Mouse (Mus musculus) midbrain, embryonic 14.5 days (tissue): ENCODE measurements around the gene Katna1. TPM values are rescaled to one million over a fixed set of nuclear protein-coding genes. Genes with fewer than 3 reads are reported as not detected.

ENCODE experiments used
- ATAC-seq: fragments of 200-750 bp; cut with Nextera tagmentation; 2 replicates; pipeline ENCODE4 v1.8.0; 2017; ENCODE audit warnings: moderate number of reproducible peaks, moderate library complexity; ENCODE audit not compliant: low FRiP score, low TSS enrichment
- DNase-seq: peaks from one replicate; pipeline ENCODE4 v3.0.0-alpha.2; 2015
- H3K27ac ChIP-seq: fragments of 300-500 bp; sonication (generic); replicated peaks from 2 replicates; pipeline ENCODE4 v1.5.1; 2014; ENCODE audit warnings: mild to moderate bottlenecking, low read depth, low read length, moderate library complexity
- H3K27me3 ChIP-seq: fragments of 300-500 bp; sonication (generic); 2 replicates; pipeline ENCODE4 v1.6.1; 2014; ENCODE audit warnings: low read length, control low read depth, mixed read lengths; ENCODE audit not compliant: control insufficient read depth, insufficient read depth
- H3K36me3 ChIP-seq: fragments of 300-500 bp; sonication (generic); 2 replicates; pipeline ENCODE4 v1.6.1; 2014; ENCODE audit warnings: low read length, control low read depth; ENCODE audit not compliant: control insufficient read depth, insufficient read depth
- H3K4me1 ChIP-seq: fragments of 300-500 bp; sonication (generic); 2 replicates; pipeline ENCODE4 v1.6.1; 2014; ENCODE audit warnings: mild to moderate bottlenecking, antibody characterized with exemption, low read length, control low read depth; ENCODE audit not compliant: control insufficient read depth, insufficient read depth
- H3K4me2 ChIP-seq: fragments of 300-500 bp; sonication (generic); 2 replicates; pipeline ENCODE4 v1.6.1; 2014; ENCODE audit warnings: mild to moderate bottlenecking, low read length, moderate library complexity
- H3K4me3 ChIP-seq: fragments of 300-500 bp; sonication (generic); replicated peaks from 2 replicates; pipeline ENCODE4 v1.5.1; 2014; ENCODE audit warnings: low read depth, low read length
- H3K9ac ChIP-seq: fragments of 300-500 bp; sonication (generic); replicated peaks from 2 replicates; pipeline ENCODE4 v1.6.1; 2014; ENCODE audit warnings: mild to moderate bottlenecking, low read length, moderate library complexity
- H3K9me3 ChIP-seq: fragments of 300-500 bp; sonication (generic); 2 replicates; pipeline ENCODE4 v1.6.1; 2016; ENCODE audit warnings: low read length, control low read depth, mixed read lengths; ENCODE audit not compliant: control insufficient read depth
- WGBS: fragments of 180-500 bp; shearing (Covaris S2); extraction: QIAGEN DNeasy Blood & Tissue Kit; methylation state at CpG from one replicate; pipeline ENCODE4 v1.1.7; 2014; 5-methylcytosine and 5-hydroxymethylcytosine counted together
- polyA plus RNA-seq: library from polyadenylated mRNA; unstranded; fragments of >200 nt; fragmentation: Nextera tagmentation; extraction: Ambion mirVana; gene quantifications from 2 replicates; pipeline ENCODE4 v1.2.1, GENCODE M21; 2014

The Katna1 gene
- polyA plus RNA-seq = 24.6 and 33.4 TPM in 2 replicates

DNA sequence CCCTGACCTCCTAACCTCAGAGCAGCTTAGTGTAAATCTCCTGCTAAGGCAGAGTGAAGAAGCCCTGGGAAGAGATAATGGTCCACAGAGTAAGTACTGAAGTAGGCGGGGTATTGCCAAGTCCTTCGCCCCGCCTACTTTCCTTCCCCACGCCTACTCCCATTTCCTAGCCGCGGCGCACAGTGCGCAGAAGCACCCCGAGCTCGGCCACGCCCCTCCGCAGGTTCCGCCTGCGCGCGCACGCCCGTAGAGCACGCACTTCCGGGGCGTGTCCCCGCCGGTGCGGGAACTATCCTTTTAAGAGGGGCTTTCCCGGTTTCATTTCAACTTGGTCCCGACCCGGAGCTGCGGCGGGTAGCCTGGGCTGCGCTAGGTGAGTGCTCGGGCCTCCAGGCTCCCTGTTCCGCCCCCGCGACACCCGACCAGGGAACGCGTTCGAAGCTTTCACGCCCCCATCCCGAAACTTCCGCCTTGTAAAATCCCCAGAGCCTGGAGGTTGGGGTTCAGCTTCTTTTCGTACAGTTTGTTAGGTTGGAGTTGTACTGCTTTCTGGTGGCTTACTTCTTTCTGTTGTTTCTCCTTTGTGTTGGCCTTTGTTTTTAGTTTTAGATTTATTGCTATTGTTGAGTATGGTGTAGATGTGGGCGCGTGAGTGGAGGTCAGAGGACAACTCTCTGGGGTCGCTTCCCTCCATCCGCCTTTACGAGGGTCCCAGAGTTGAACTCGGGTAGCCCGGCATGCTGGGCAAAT lies at the start of gene Katna1:
TSS of gene Katna1 (plus strand) at position 250 of the 750 bp plus-strand sequence.
- Histone ChIP-seq H3K9me3 (no peaks in the 10 kb centered on the region), H3K36me3 (no peaks in the 10 kb centered on the region), H3K9ac (peak within 1 kb of the TSS; percentile 63), H3K27me3 (no peaks in the 10 kb centered on the region), H3K4me3 (peak within 1 kb of the TSS; percentile 60), H3K27ac (peak within 1 kb of the TSS; percentile 53), H3K4me2 (peak within 1 kb of the TSS; percentile 76), H3K4me1 (no peaks in the 10 kb centered on the region; the same call in 1 of the 2 replicates)
- peak; percentile 97 for DNase-seq
- peak; percentile 99 for ATAC-seq
- WGBS = under 1% methylated on average over 49 of the region's 49 CpGs

DNA sequence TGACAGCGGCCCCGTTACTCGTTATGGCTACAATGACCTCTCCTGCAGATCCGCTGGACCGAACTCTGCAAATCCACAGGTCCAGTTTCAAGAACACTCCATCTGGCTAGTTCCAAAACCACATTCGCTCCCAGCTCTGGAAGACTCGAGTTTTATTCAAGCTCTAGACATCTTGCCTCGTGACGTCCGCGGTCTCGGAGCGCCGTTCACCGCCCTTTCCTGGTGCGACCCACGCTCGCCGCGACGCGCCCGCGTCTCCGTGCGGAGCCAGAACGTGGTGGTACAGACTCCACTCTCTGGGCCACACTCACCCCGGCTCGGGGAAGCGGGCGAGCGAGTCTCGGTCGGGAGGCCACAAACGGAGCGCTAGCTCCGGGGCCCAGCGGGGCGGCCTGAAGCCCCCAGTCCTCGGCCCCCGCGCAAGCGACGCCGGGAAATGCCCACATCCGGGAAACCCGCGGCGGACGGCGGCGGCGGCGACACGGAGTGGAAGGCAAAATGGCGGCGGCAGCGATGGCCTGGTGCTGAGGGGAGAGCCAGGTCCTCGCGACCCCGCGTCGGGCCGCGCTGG lies 45.0 kb upstream of the Katna1 start, which contains the start of the genes Pcmt1 and Lats1:
TSS of gene Pcmt1 (minus strand) at position 406 of the 571 bp plus-strand sequence.
TSS of gene Lats1 (plus strand) at position 484 of the 571 bp plus-strand sequence.
- Histone ChIP-seq H3K27ac (peak within 1 kb of the TSS; percentile 97), H3K4me2 (peak within 1 kb of the TSS; percentile 87), H3K36me3 (peaks cover 34% of the 10 kb centered on the region), H3K4me3 (peak within 1 kb of the TSS; percentile 95), H3K4me1 (peaks cover 31% of the 10 kb centered on the region), H3K9me3 (no peaks in the 10 kb centered on the region), H3K9ac (peak within 1 kb of the TSS; percentile 99), H3K27me3 (no peaks in the 10 kb centered on the region)
- WGBS = under 1% methylated on average over 64 of the region's 65 CpGs
- DNase-seq (peak; percentile 94), ATAC-seq (peak; percentile 91)

DNA sequence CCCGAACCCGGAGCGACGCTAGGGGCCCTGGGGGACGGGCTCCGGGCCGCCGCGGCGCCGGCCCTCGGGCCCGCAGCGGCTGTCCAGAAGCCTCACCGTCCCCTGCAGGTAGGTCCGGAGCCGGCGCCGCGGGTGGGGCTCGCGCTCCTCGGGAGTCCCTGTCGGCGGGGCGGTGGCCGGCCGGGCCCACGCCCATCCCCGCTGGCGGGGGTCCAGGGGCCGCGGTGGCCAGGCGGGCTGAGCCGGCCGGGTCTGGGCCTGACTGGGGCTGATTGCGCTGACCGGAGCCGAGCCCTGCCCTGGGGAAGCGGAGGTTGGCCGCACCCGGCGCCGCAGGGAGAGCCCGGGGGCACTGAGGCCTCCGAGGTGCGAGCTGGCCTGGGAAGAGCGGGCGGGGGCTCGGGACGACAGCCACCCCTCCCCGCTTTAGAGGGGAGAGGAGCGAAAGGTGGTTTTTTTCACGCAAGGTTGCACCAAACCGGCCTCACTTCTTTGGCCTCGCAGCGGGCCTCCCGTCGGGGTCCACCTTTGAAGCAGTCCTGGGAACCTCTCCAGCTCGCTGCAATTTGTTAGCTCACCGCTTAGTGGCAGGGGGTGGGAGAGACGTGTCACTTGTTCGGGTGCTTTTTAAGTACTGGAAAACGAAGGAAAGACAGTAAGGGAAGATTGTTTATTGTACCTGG lies 44.3 kb upstream of the Katna1 start:
- under 1% methylated on average over 60 of the region's 64 CpGs for WGBS
- ATAC-seq = peak; percentile 83

DNA sequence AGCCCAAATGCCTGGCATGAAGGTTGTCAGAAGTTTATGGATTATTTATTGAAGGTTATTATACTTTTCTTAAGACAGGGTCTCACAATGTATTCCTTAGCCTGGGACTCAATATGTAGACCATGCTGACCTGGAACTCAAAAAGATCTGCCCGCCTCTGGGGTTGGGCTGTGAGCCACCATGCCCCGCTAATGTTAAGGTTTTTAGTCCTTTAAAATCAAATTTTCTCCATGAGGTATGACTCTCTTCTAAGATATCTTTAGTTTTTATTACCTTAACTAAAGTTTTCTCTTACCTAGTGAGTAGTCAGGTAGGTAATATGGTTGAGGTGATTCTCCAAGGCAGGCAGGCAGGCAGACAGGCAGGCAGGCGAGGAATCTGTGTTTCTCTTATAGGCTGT lies 43.6 kb upstream of the Katna1 start:
- ATAC-seq = no peak
- Histone ChIP-seq H3K9me3 (no peaks in the 10 kb centered on the region), H3K27ac (0 out of 2 replicates have a peak overlapping the region, but pooled peaks have one; percentile 97), H3K9ac (peak overlapping the region; percentile 99), H3K4me3 (peak overlapping the region; percentile 95), H3K36me3 (peaks cover 22% of the 10 kb centered on the region), H3K4me2 (peak overlapping the region; percentile 87), H3K4me1 (peaks cover 31% of the 10 kb centered on the region), H3K27me3 (no peaks in the 10 kb centered on the region)
- DNase-seq = no peak
- WGBS = 58% methylated on average over 3 of the region's 3 CpGs

More for the DNA sequence above, 44.3 kb upstream of the Katna1 start:
- H3K4me3 ChIP-seq = peak overlapping the region; percentile 95
- peaks cover 31% of the 10 kb centered on the region for H3K4me1 ChIP-seq
- H3K9me3 ChIP-seq = no peaks in the 10 kb centered on the region
- peaks cover 28% of the 10 kb centered on the region for H3K36me3 ChIP-seq
- H3K9ac ChIP-seq = peak overlapping the region; percentile 99
- no peaks in the 10 kb centered on the region for H3K27me3 ChIP-seq
- peak overlapping the region; percentile 87 for H3K4me2 ChIP-seq
- peak overlapping the region; percentile 97 for H3K27ac ChIP-seq
- peak; percentile 79 for DNase-seq

DNA sequence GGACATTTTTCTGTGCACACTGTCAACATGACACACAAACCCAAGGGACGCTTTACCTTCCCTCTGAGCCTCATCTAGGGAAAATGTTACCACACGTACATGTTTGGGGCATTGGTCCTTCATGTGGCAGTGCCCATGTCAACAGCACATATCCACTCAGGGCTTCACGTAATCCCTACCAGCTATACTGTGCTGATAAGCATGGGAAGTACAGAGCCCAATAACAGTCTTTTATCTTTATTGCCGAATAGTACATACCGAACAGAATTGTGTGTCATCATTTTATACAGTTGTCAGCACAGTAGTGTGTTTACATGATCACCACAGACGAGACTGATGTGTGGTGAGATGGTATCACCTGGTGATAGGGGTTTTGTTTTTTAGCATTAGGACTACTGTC lies 38.9 kb upstream of the Katna1 start:
- Histone ChIP-seq H3K9ac (no peak overlapping the region), H3K27ac (no peak overlapping the region), H3K27me3 (no peaks in the 10 kb centered on the region), H3K4me1 (peaks cover 15% of the 10 kb centered on the region), H3K4me3 (no peak overlapping the region), H3K9me3 (no peaks in the 10 kb centered on the region), H3K36me3 (peaks cover 12% of the 10 kb centered on the region), H3K4me2 (no peak overlapping the region)
- no peak; the same call in 1 of the 2 replicates for ATAC-seq
- WGBS = 98% methylated on average over 6 of the region's 6 CpGs
- DNase-seq = no peak

DNA sequence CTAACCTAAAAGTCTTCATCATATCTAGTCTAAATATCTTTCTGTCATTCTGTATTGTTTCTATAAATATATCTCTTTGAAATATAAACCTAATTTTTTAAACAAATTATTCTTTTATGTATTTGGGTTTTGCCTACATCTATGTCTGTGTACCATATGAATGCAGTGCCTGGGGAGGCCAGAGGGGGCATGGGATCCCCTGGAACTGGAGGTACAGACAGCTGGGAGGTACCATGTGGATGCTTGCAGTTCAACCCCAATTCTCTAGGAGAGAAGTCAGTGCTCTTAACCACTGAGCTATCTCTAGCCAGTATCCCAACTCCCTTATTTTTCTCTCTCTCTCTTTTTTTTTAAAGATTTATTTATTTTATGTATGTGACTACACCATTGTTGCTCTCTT lies 30.5 kb upstream of the Katna1 start:
- H3K9ac ChIP-seq = no peak overlapping the region
- DNase-seq (no peak), ATAC-seq (no peak)
- no peaks in the 10 kb centered on the region for H3K27me3 ChIP-seq
- H3K27ac ChIP-seq = no peak overlapping the region
- no peaks in the 10 kb centered on the region for H3K9me3 ChIP-seq
- H3K4me2 ChIP-seq = no peak overlapping the region
- peaks cover 81% of the 10 kb centered on the region for H3K36me3 ChIP-seq
- no peaks in the 10 kb centered on the region for H3K4me1 ChIP-seq
- no peak overlapping the region for H3K4me3 ChIP-seq

DNA sequence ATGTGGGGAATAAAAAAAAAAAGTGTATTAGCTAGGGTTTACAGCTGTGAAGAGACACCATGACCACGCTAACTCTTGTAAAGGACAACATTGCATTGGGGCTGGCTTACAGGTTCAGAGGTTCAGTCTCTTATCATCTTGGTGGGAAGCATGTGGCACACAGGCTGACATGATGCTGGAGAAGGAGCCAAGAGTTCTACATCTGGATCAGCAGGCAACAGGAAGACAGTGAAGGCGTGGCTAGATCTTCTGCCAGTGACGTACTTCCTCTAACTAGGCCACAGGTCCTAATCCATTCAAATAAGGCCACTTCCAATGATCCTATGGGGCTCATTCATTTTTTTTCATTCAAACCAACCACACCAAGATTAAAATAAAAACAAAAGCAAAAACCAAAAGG lies 25.7 kb upstream of the Katna1 start:
- 94% methylated on average over 3 of the region's 3 CpGs for WGBS

DNA sequence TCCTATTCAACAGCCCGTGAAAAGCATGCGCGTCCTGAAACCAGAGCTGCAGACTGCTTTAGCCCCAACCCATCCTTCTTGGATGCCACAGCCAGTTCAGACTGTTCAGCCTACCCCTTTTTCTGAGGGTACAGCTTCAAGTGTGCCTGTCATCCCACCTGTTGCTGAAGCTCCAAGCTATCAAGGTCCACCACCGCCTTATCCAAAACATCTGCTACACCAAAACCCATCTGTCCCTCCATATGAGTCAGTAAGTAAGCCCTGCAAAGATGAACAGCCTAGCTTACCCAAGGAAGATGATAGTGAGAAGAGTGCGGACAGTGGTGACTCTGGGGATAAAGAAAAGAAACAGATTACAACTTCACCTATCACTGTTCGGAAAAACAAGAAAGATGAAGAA lies 23.2 kb upstream of the Katna1 start:
- H3K4me1 ChIP-seq = no peaks in the 10 kb centered on the region

More for the DNA sequence above, 25.7 kb upstream of the Katna1 start:
- DNase-seq = no peak
- Histone ChIP-seq H3K36me3 (peaks cover 84% of the 10 kb centered on the region), H3K4me2 (no peak overlapping the region), H3K27me3 (no peaks in the 10 kb centered on the region), H3K4me3 (no peak overlapping the region), H3K9ac (no peak overlapping the region), H3K4me1 (no peaks in the 10 kb centered on the region), H3K9me3 (no peaks in the 10 kb centered on the region), H3K27ac (no peak overlapping the region)
- ATAC-seq = no peak

More for the DNA sequence above, 23.2 kb upstream of the Katna1 start:
- no peak for DNase-seq
- Histone ChIP-seq H3K9me3 (no peaks in the 10 kb centered on the region), H3K36me3 (peaks cover 88% of the 10 kb centered on the region), H3K4me2 (no peak overlapping the region), H3K4me3 (no peak overlapping the region), H3K27ac (no peak overlapping the region), H3K27me3 (no peaks in the 10 kb centered on the region), H3K9ac (no peak overlapping the region)
- no peak for ATAC-seq
- 98% methylated on average over 6 of the region's 6 CpGs for WGBS
